Comparison of ENCODE assay signal across 14 mouse cellular contexts in genomic region chr10:82826516-82826915, GRCm38 (mm10). TPM values are rescaled to one million over a fixed set of nuclear protein-coding genes. Genes with fewer than 3 reads are reported as not detected.
DNase-seq lines count a peak whose midpoint lies in the region; ATAC-seq lines count a peak whose summit lies in the region.
"Had no signal": no experiment of that assay in that cellular context is flagged by ENCODE, and none has a peak within 500 bp of the region (broad histone marks: within the 10 kb centered on the region; RNA-seq: fewer than 3 reads in every experiment).

No protein-coding gene starts in this region.

- H3K9me3 ChIP-seq in forebrain, embryonic 12.5 days: no peaks in the 10 kb centered on the region
- no peaks in the 10 kb centered on the region for H3K9me3 ChIP-seq in limb, embryonic 10.5 days (replicated peaks)
- H3K9me3 ChIP-seq: embryonic facial prominence, embryonic 15.5 days; lung, embryonic 15.5 days had no signal

- intact Hi-C loops in left cerebral cortex, postnatal 25 days (cut with DNase I): no loop called here

- H3K36me3 ChIP-seq in forebrain, embryonic 12.5 days (replicated peaks): no peaks in the 10 kb centered on the region
- H3K36me3 ChIP-seq in limb, embryonic 10.5 days: no peaks in the 10 kb centered on the region
- H3K36me3 ChIP-seq: embryonic facial prominence, embryonic 15.5 days; lung, embryonic 15.5 days had no signal

- 47% methylated on average over 6 of the region's 6 CpGs for WGBS in forebrain, embryonic 12.5 days
- WGBS in limb, embryonic 10.5 days: 48% methylated on average over 6 of the region's 6 CpGs

- no peak overlapping the region for H3K4me3 ChIP-seq in forebrain, embryonic 12.5 days (replicated peaks)
- H3K4me3 ChIP-seq in limb, embryonic 10.5 days: no peak overlapping the region
- H3K4me3 ChIP-seq: embryonic facial prominence, embryonic 15.5 days; lung, embryonic 15.5 days; myocyte had no signal

- no peak overlapping the region for H3K27ac ChIP-seq in forebrain, embryonic 12.5 days
- peak overlapping the region; percentile 33; the same call in 1 of the 2 replicates for H3K27ac ChIP-seq in limb, embryonic 10.5 days
- H3K27ac ChIP-seq: embryonic facial prominence, embryonic 15.5 days; lung, embryonic 15.5 days had no signal

- H3K4me2 ChIP-seq in forebrain, embryonic 12.5 days: no peak overlapping the region
- H3K4me2 ChIP-seq: embryonic facial prominence, embryonic 15.5 days; lung, embryonic 15.5 days had no signal

- H3K9ac ChIP-seq in forebrain, embryonic 12.5 days: no peak overlapping the region
- H3K9ac ChIP-seq: embryonic facial prominence, embryonic 15.5 days; lung, embryonic 15.5 days had no signal

- peak; percentile 92 for ATAC-seq in frontal cortex, adult (ENCODE audit: low TSS enrichment)
- peak; percentile 65; the same call in 1 of the 2 replicates for ATAC-seq in forebrain, embryonic 12.5 days (ENCODE audit: low FRiP score)

- no peaks in the 10 kb centered on the region for H3K4me1 ChIP-seq in forebrain, embryonic 12.5 days
- peaks cover 11% of the 10 kb centered on the region for H3K4me1 ChIP-seq in limb, embryonic 10.5 days
- H3K4me1 ChIP-seq: lung, embryonic 15.5 days had no signal

- no peak for DNase-seq in frontal cortex, postnatal 25 days (ENCODE audit: low spot score in 2 of 2)
- DNase-seq in left cerebral cortex, postnatal 25 days (ENCODE audit: low spot score in 2 of 2): peak; percentile 18 to 63
- DNase-seq in left cerebral cortex, adult 11 months (ENCODE audit: low spot score): no peak
- DNase-seq in limb, embryonic 10.5 days (ENCODE audit: low spot score): no peak
- no peak for DNase-seq in embryo, embryonic 10 days (ENCODE audit: low spot score)
- no peak for DNase-seq in urinary bladder, postnatal 14 days (ENCODE audit: low spot score)
- DNase-seq: adrenal gland, adult 8-10 months; B cell, adult 2 months; cerebellum, postnatal 36 days had no signal

- H3K27me3 ChIP-seq in forebrain, embryonic 12.5 days: no peaks in the 10 kb centered on the region
- no peaks in the 10 kb centered on the region for H3K27me3 ChIP-seq in limb, embryonic 10.5 days (ENCODE audit: low read depth, poor library complexity, severe bottlenecking)
- H3K27me3 ChIP-seq: embryonic facial prominence, embryonic 15.5 days; lung, embryonic 15.5 days had no signal

RNA-seq across cellular contexts. Expression of gene Txnrd1, which starts 7.2 kb away (rescaled TPM):
- 10 to 100 TPM; 43.0 to 43.4 TPM for total RNA-seq in left cerebral cortex, postnatal 25 days (2021)
- 183 and 206 TPM in 2 replicates for polyA plus RNA-seq in forebrain, embryonic 12.5 days (2016; fragmentation: Nextera tagmentation; extraction: Ambion mirVana)
- polyA plus RNA-seq in limb, embryonic 10.5 days (2016; fragmentation: Nextera tagmentation; extraction: Ambion mirVana): 168 and 183 TPM in 2 replicates

RNA-seq across cellular contexts. Expression of gene Eid3, which starts 39.9 kb away (rescaled TPM):
- total RNA-seq in left cerebral cortex, postnatal 25 days (2021): 1 to 10 TPM in 1 of 2 experiments, under 1 TPM in 1; 0.66 to 2.4 TPM
- polyA plus RNA-seq in forebrain, embryonic 12.5 days (2016; fragmentation: Nextera tagmentation; extraction: Ambion mirVana): 0.90 and 1.2 TPM in 2 replicates
- 0.56 and 0.63 TPM in 2 replicates for polyA plus RNA-seq in limb, embryonic 10.5 days (2016; fragmentation: Nextera tagmentation; extraction: Ambion mirVana)

Comparison
In these comparisons a context has a peak if more than half of its experiments do, and no peak if none do; other contexts are left out.
1. DNase-seq: peak in left cerebral cortex, postnatal 25 days (2 of 2); none in frontal cortex, postnatal 25 days (0 of 2), left cerebral cortex, adult 11 months (single experiment), limb, embryonic 10.5 days (single experiment), embryo, embryonic 10 days (single experiment) and urinary bladder, postnatal 14 days (single experiment).